Mouse (Mus musculus): Measurements from ENCODE around the gene Ank2.

DNA sequence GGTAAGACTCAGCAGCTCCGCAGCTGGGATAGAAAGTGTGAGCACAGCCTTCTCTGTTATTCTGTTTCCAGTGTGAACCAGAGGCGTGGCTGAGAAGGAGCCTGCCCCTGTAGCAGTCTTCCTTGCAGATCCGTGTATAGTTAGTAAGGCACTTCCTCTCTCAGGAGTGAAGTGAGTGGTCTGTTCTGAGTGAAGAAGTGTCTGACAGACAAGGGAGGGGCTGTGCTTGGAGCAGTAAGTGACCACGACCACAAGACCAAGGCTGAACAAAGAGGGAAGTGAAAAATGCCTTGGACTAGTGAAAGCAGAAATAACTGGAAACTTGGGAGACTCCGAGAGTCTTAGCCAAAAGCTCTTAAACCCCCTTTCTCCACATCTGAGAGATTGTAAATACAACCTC, 143.9 kb downstream of the Ank2 start:
- no peak for TF ChIP-seq CTCF (IDR thresholded peaks at IDR 0.05)
- no peak for TF ChIP-seq EP300 (IDR thresholded peaks at IDR 0.05)

All from lung, postnatal 0 days (tissue).